Mouse (Mus musculus) embryonic facial prominence, embryonic 13.5 days (tissue): Measurements from ENCODE around the gene Csf2rb2. TPM values are rescaled to one million over a fixed set of nuclear protein-coding genes. Genes with fewer than 3 reads are reported as not detected.

ENCODE experiments used
- microRNA-seq: library from miRNA; unstranded; fragments of <30 nt; microRNA quantifications from one replicate; pipeline ENCODE4, GENCODE M21; 2016
- polyA plus RNA-seq: library from polyadenylated mRNA; unstranded; fragments of >200 nt; fragmentation: Nextera tagmentation; extraction: Ambion mirVana; gene quantifications from 2 replicates; pipeline ENCODE4 v1.2.1, GENCODE M21; 2015

Gene Csf2rb2
- polyA plus RNA-seq, 1 experiment from 2014 or later = 0.70 TPM

Small RNA genes lying within 50 kb of the gene (microRNA-seq; reads per million reads assigned to microRNA genes)
- gene Mir7676-1 = not detected
- not detected for gene Mir7676-2

Other genes starting within 250 kb of the Csf2rb2 start
- gene Cacng2, start 185.7 kb downstream of the Csf2rb2 start, polyA plus RNA-seq = 0.04 and 0.14 TPM in 2 replicates
- 83.5 and 94.3 TPM in 2 replicates for gene Ift27, start 131.6 kb downstream of the Csf2rb2 start, polyA plus RNA-seq
- not detected in 2 replicates for gene Pvalb, start 99.3 kb downstream of the Csf2rb2 start, polyA plus RNA-seq
- 2.4 and 3.8 TPM in 2 replicates for gene Ncf4, start 60.9 kb downstream of the Csf2rb2 start, polyA plus RNA-seq
- 1.6 and 1.9 TPM in 2 replicates for gene Csf2rb, start 20.0 kb upstream of the Csf2rb2 start, polyA plus RNA-seq
- not detected in 2 replicates for gene Tex33, start 90.2 kb upstream of the Csf2rb2 start, polyA plus RNA-seq
- gene Tst, start 100.2 kb upstream of the Csf2rb2 start, polyA plus RNA-seq = 22.6 and 25.9 TPM in 2 replicates
- gene Mpst, start 100.7 kb upstream of the Csf2rb2 start, polyA plus RNA-seq = 2.6 and 2.8 TPM in 2 replicates
- 49.5 and 50.6 TPM in 2 replicates for gene Kctd17, start 122.8 kb upstream of the Csf2rb2 start, polyA plus RNA-seq
- gene Tmprss6, start 162.9 kb upstream of the Csf2rb2 start, polyA plus RNA-seq = 0.53 and 1.5 TPM in 2 replicates
- 0.28 and 0.30 TPM in 2 replicates for gene Il2rb, start 189.6 kb upstream of the Csf2rb2 start, polyA plus RNA-seq
- 38.6 and 41.2 TPM in 2 replicates for gene C1qtnf6, start 225.7 kb upstream of the Csf2rb2 start, polyA plus RNA-seq
- gene Sstr3, start 239.0 kb upstream of the Csf2rb2 start, polyA plus RNA-seq = 0.45 TPM in 1 of 2 replicates, not detected in the other